Mouse (Mus musculus): ENCODE measurements around the gene Arid1b. TPM values are rescaled to one million over a fixed set of nuclear protein-coding genes. Genes with fewer than 3 reads are reported as not detected.
"Not testable (repeated sequence)": the region's sequence is repeated elsewhere in the genome, so short reads cannot be mapped to it uniquely, and the experiment has no call there.

The Arid1b gene
- total RNA-seq, 2 experiments from 2014 or later = 77.5 to 90.0 TPM

DNA sequence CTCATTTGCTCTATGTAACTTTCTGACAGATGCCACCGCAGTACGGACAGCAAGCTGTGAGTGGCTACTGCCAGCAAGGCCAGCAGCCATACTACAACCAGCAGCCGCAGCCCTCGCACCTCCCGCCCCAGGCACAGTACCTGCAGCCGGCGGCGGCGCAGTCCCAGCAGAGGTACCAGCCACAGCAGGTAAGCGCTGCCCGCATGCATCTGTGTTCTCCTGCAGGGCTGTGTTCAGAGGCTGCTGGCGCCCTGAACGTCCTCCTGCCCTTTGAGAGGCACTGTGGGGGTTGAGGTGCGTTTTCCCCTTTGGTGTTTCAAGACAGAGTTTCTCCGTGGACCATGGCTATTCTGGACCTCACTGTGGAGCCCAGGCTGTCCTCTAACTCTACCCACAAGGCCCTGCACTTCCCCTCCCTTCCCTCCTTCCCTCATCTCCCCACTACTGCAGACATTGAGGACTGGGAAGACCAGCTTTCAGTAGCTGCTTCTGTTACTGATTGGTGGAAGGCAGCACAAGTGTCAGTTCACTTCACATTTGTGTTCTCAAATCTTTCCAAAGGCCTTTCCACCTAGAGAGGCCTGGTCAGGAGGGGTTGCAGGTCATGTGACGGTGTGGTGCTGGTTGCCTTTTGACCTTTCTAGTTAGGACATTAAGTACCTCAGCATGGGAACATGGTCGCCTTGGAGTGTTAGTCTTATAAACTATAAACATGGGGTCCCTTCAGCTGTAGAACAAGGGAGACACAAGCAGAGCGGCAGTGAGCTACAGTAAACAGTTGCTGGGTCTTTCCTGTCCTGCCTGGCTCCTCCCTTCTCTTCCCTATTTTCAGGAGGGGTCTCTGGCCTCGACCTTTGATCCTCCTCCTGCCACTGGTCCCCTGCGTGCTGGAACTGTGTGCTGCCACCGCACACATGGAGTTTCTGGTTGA is 103.7 kb downstream of the Arid1b start:
- intact Hi-C loops (cut with DNase I) = no loop called here
- no peak for DNase-seq (ENCODE audit: low spot score in 2 of 2)

DNA sequence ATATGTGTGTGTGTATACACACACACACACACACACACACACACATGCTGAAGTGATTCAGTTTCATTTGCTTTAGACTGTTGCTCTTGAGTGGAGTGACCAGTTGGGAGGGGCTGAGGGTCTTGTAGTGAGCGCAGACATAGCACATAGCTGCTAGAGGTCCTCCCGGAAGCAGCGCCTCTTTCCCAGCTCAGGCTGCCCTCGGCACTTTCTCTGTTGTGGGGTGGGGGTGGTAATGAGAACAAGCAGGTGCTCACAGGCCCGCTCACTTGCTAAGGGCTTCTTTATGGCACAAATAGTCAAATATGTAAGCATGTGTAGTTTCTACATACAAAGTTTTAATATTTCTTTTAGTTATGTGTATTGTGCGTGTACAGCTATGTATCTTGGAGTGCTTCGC is 104.6 kb downstream of the Arid1b start:
- intact Hi-C loops (cut with DNase I) = no loop called here
- DNase-seq (ENCODE audit: low spot score in 2 of 2) = no peak

DNA sequence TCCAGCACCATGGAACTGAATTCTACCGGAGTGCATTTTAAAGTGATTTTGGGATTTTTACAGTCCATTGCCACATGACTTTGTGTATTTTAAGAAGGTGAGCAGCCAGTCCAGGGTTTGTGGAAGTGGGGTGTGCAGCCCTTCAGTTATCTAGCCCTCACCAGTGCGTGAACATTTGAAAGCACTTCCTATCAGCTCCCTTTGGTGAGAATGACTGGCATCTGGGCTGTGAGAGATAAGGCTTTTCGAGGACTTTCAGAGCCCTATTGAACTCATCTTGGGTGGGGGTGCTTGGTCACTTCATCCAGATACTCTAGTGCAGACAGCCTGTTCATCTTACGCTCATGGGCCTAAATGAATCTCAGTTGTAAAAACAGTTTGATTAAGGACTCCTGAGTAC is 105.1 kb downstream of the Arid1b start:
- intact Hi-C loops (cut with DNase I) = no loop called here
- DNase-seq (ENCODE audit: low spot score in 2 of 2) = no peak

DNA sequence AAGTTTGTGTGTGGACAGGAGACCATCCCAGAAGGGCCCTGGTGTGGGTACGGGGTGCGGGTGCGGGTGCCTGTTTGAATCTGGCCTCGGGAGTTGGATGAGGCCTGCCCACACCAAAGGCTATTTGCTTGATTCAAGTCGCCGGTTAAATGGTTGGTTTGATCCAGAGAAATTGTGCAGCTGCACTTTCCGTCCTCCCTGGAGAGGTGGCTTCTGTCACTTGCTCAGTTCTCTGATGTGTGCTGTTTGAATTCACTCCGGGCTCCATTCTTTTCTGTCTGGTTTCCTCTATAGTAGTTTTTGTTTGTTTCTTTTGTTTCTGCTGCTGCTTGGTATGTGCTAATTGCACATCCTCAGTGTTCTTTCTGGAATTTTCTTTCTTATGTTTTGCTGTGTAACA is 107.0 kb downstream of the Arid1b start:
- DNase-seq (ENCODE audit: low spot score in 2 of 2) = no peak
- intact Hi-C loops (cut with DNase I) = no loop called here

DNA sequence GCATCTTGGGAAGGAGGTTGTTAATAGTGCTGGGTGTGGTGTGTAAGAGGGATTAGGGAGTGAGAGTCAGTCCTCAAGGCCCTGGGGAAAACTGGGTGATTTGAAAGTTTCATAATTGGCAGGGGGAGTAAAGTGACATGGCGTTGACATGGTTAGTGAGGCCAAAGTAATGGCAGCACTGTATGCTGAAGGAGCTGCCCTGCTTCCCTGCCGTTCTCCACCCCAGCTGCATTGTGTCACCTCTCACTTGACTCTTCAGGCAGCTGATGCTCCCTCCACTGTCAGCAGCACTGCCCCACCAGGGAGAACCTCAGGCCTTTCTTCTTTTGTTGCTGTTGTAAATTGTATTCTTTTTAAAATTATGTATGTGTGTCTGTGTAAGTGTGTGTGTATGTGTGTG is 107.8 kb downstream of the Arid1b start:
- intact Hi-C loops (cut with DNase I) = no loop called here
- DNase-seq (ENCODE audit: low spot score in 2 of 2) = no peak

DNA sequence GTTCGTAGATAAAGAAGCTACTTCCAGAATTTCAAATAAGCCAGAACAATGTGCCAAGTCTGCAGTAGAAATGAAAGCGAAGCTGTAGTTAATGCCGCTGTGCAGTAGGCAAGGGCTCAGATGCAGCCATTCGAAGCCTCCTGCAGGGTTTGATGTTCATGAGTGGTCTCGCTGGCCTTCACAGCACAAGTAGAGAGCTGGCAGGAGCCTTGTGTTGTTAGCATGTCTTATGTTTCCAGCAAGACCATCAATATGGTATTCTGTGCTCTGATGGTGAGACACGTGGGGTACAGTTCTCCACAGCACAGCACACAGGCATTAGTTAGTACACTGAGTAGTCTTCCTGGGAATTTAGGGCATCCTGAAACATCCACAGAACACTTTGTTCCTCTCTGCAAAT is 111.6 kb downstream of the Arid1b start:
- intact Hi-C loops (cut with DNase I) = no loop called here

DNA sequence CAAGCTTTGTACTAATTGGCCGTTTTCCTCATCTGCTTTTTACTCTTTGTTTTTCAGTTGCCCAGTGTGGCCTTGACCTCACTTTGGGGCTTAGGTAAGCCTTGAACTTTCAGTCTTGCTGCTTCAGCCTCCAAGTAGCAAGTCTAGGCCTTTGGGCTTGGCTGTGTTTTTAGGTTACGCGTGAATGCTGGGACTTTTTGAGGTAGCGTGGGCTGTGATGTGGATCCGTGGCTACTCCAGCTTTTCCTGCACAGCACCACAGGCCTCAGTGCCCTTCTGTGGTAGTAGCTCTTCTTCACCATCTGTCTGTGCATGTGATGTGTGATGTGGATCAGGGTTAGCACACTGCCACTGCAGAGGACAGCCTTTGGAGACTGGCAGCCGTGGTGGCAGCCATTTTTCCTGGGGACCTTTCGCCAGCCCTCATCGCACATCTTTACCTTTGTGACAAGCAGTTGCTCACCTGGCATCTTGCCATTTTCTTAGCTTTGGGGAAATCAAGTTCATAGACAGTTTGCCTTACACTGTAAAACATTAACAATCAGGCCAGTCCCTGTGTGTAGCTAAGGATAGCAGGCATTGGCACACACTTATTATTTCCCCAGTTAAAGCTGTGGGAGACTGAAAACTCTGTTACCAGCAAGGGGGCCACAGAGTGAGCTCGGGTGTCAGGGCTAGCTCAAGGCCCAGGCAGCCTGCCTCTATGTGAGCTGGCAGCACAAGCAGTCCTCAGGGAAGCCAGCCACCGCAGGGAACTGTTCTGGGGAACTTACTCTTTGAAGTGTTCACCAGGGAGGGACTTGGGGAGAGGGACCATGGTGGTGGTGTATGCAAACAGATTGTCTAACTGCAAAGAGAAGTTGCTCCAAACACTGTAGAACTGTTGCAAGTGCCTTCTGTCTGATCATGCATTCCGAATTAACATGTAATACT is 112.4 kb downstream of the Arid1b start:
- intact Hi-C loops (cut with DNase I) = no loop called here
- peak; percentile 27 to 29 for DNase-seq (ENCODE audit: low spot score in 2 of 2)

More for the DNA sequence above, 111.6 kb downstream of the Arid1b start:
- DNase-seq (ENCODE audit: low spot score in 2 of 2) = peak; percentile 19 to 42

DNA sequence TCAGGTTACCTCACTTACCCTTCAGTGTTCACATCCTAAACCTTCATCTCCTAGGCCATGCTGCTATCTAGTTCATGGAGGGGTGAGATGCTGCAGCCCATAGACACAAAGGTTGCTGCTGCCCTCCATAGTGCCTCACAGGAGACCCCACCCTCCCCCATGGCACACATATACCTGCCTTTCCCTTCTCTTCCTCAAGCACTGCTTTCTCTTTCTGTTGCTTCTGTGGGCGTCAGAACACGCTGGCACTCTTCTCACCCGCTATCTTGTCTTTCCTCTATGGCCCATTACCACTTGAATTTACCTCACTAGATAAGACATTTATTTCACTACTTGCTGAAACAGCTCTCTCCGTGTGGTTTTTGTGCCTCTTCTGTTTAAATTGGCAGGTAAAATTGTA is 113.4 kb downstream of the Arid1b start:
- no peak for DNase-seq (ENCODE audit: low spot score in 2 of 2)
- intact Hi-C loops (cut with DNase I) = no loop called here

DNA sequence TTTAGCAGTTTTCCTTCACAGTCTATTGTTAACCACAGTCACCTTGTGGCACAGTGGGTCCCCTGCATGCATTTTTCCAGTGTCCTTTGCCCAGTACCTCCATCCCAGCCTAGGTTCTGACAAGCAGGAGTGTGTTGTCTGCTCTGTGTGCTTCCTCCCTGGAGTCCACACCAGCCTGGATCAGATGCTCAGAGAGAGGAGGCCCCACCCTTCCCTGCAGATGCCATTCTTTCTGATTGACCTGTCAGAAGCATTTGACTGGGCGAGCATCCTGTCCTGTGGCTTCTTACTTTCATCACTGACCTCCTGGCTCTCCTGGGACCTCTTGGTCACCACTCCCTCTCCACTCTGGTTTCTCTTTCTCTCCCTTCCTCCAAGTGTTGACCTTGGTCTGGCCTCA is 113.9 kb downstream of the Arid1b start:
- intact Hi-C loops (cut with DNase I) = no loop called here
- DNase-seq (ENCODE audit: low spot score in 2 of 2) = no peak

DNA sequence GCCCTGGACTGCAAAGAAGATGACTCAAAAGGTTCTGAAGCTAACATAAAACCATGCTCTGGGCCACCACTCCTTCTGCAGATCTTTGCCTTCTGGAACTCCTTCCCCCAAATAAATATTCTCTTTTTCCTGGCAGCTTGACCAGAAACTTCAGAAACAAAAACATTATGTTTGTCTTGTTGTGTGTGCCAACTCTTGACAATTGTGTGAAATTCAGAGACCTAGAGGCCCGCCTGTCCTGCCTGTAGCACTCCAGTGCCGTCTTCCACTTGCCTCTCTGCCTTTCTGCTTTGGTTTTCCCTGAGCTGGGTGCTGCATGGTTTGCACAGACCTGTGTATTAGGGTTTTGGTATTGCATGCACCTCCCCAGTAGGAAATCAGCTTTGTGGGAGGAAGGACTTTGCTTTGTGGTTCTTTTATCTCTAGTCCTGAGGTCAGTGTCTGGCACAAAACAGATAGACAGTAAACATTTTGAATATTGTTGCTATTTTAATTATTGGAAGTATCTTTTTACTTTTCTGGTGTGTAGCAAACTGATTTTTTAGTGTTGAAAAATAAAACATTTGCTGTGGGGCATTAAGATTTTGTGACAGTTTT is 114.5 kb downstream of the Arid1b start:
- intact Hi-C loops (cut with DNase I) = no loop called here

DNA sequence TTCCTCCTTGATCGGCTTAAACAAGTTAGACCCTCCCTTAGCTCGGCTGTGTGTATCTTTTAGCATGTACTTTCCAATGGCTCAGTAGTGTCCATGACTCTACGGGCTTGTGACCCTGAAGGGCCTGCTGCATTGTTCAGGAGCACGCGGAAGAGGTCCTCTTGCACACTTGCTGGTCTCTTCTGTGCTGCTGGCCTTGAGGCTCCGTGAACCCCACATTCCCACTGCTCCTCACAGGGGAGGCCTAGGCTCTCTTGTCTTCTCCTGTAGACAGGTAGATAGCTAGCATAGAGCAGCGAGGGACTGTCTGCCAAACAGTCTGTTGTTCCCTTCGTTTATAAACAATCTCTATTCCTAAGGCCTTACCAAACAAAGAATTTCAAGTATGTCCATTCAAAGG is 115.2 kb downstream of the Arid1b start:
- no peak for DNase-seq (ENCODE audit: low spot score in 2 of 2)
- intact Hi-C loops (cut with DNase I) = no loop called here

More for the DNA sequence above, 114.5 kb downstream of the Arid1b start:
- no peak for DNase-seq (ENCODE audit: low spot score in 2 of 2)

DNA sequence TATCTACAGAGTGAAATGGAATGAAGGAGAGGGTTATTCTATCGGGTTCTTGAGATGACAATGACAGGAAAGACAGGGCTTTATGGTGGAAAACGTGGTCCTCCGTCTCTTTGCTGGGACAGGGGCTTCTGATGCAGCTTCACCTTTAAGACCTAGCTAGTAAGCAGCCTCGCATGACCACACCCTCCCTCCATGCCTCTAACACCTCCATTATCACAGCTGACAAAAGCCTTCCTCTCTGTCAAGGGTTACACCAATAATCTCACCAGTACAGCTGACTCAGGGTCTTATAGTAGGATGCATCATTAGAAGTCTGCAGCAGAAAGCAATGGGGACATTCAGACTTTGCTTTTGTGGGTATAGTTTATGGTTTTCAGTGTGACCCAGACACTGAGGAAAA is 116.0 kb downstream of the Arid1b start:
- no peak for DNase-seq (ENCODE audit: low spot score in 2 of 2)
- intact Hi-C loops (cut with DNase I) = no loop called here

DNA sequence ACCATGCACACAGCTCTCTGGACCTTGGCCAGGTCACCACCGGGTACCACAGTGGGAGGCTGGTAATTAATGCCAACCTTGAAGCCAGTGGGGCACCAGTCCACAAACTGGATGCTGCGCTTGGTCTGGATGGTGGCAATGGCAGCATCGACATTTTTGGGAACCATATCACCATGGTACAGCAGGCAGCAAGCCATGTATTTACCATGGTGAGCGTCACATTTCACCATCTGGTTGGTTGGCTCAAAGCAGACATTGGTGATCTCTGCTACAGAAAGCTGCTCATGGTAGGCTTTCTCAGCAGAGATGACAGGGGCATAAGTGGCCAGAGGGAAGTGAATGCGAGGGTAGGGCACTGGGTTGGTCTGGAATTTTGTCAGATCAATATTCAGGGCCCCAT is 116.8 kb downstream of the Arid1b start:
- DNase-seq (ENCODE audit: low spot score in 2 of 2); intact Hi-C loops (cut with DNase I): not testable (repeated sequence)

DNA sequence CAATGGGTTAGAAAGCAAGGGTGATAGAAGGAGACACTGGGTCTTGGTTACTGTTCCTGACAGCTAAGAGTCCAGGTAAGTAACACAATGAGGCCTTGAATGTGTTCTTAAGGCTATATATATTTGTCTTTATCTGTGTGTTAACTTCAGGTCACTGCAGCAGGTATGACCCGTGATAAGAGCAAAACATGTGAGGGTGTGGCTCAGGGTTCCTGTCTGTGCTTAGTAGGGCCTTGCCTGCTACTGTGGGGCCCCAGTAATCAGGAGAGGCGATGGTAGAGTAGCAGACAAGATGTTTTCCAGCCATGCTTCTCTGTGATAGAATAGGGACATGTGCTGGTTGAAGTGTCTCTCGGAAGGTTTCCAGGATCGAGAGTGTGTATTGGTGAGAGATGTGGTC is 118.0 kb downstream of the Arid1b start:
- DNase-seq (ENCODE audit: low spot score in 2 of 2) = no peak
- intact Hi-C loops (cut with DNase I) = no loop called here

DNA sequence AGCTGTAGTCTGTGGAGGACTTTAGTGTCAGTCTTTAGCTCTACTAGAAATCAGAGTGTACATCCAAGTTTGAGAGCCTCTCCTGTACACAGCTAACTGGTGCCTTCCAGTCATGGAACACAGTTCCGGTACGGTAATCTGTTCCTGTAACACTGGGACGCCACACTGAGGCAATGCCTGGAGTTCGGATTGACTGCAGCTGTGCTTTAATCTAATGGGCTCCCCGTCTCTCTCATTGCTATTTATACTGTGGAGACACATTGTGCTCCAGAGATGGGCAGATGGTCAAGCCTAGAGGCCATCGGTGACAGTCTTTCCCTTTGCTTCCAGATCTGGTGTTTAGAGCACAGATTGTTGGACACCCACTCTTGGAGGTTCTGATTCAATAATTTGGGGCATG is 121.8 kb downstream of the Arid1b start:
- no peak for DNase-seq (ENCODE audit: low spot score in 2 of 2)
- intact Hi-C loops (cut with DNase I) = no loop called here

DNA sequence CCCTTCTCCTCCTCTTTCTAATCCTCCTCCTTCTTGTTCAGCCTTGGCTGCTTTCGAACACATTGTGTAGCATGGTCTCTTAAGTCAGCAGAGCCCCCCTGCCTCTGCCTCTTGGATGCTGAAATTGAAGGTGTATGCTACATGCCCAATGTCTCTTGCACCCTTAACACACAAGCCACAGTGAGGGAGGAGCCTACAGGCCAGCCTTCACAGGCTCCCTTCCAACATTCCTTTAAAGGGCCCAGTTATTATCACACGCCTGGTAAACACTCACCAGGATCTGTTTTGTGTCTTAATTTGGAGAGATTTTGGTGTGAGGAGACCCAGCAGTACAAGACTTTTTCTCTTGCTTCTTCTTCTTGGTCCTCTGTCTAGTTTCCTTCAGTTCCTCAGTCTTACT is 122.9 kb downstream of the Arid1b start:
- no peak for DNase-seq (ENCODE audit: low spot score in 2 of 2)
- intact Hi-C loops (cut with DNase I) = no loop called here

DNA sequence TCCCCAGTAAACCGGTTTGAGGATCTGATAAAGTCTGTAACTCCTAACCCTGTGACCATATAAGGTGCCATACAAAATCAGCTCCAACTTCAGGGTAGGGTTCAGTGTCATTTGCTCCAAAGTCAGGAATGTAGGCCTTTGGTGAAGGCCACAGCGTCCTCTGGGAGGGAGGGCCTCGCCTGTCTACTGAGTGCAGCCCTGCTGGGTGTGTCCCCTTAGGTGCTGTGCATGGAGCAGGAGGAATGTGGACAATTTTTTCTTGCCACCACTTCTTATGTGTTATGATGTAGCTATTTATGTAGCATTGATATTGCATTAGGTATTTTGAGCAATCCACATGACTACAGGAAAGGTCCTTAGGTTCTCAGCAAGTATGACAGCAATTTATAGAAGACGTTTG is 124.0 kb downstream of the Arid1b start:
- DNase-seq (ENCODE audit: low spot score in 2 of 2) = no peak
- intact Hi-C loops (cut with DNase I) = no loop called here

DNA sequence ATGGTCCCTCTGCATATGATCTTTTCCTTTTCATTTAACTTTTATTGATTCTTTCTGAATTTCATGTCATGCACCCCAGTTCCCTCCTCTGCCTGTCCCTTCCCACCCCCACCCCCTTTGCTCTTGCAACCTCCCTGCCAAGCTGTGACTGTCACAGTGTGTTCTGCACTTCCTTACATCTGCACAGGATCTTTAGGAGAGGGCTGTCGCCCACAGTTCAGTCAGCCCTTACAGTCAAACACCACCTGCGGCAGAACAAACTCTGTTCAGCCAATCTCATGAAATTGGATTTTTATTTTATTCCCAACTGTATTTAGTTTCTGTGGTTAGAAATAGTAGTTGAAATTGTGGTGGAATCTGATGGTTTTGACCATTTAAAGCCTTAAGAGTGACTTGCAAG is 130.5 kb downstream of the Arid1b start:
- no peak for DNase-seq (ENCODE audit: low spot score in 2 of 2)
- intact Hi-C loops (cut with DNase I) = no loop called here

DNA sequence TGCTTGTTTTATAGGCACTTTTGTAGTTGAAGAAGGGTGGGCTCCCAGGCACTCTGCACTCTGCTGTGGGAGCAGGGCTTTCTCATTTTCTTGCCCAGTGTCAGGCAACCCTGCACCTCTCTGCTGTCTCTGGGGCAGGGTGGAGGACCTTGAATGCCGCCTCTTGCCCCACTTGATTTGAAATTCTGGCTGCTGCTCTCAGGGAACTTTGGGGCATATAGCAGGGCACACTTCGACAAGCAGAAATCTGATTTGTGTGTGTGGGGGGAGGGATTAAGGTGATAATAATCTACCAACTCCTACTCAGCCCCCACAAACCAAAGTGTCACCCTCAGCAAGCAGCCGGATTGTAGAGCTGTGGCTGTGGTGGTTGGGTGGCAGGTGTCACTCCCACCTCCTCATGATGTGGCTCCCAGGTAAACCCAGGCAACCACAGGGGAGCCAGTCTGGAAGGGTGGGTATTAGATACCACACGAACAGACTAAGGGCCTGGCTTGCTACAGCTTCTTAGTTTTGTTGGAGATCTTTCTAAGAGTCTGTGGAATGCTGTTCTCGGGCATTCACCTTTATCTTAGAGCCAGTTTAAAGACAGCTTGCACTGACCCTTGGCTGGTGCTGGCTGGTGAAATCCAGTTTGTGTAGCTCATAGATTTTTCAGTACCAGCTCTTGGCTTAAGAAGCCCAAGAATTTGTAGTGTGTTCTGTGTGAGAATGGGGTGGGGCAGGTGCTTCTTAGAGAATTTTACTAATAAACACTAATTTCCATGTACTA is 131.1 kb downstream of the Arid1b start:
- intact Hi-C loops (cut with DNase I) = no loop called here

More for the DNA sequence above, 131.1 kb downstream of the Arid1b start:
- DNase-seq (ENCODE audit: low spot score in 2 of 2) = no peak
